16 mouse cellular contexts compared by ENCODE assay signal in the genomic region with DNA sequence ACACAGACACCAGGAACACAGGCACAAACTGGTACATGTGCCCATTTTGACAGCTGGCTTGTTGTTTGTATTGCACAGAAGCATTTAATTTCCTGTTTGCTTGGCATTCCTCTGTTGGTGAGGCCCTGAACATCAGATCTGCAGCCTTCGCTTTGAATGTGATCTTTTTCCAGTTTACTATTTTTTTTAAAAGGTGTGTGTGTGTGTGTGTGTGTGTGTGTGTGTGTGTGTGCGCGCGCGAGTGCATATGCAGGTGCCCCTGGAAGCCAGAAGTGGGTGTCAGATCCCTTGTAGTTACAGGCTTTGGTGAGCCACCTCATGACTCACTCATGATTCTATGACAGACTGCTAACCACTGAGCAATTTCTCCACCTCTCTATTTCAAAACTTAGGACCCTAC. TPM values are rescaled to one million over a fixed set of nuclear protein-coding genes. Genes with fewer than 3 reads are reported as not detected.
"Had no signal": no experiment of that assay in that cellular context is flagged by ENCODE, and none has a peak within 500 bp of the region (broad histone marks: within the 10 kb centered on the region; RNA-seq: fewer than 3 reads in every experiment).

No protein-coding gene starts in this region.

- H3K9me3 ChIP-seq: limb, embryonic 15.5 days; liver, embryonic 12.5 days; midbrain, embryonic 12.5 days; neural tube, embryonic 12.5 days; stomach, embryonic 15.5 days had no signal

- ATAC-seq: liver, embryonic 12.5 days; midbrain, embryonic 16.5 days had no signal

- DNase-seq: kidney, adult 2 months; kidney, postnatal 36 days; layer of hippocampus, adult 9-11 months; layer of hippocampus, postnatal 36 days; thymus, adult 2 months; thymus, postnatal 36 days had no signal

- H3K4me1 ChIP-seq: neural tube, embryonic 12.5 days had no signal

- H3K36me3 ChIP-seq: limb, embryonic 15.5 days; liver, embryonic 12.5 days; midbrain, embryonic 12.5 days; neural tube, embryonic 12.5 days; stomach, embryonic 15.5 days had no signal

- H3K4me3 ChIP-seq: limb, embryonic 15.5 days; liver, embryonic 12.5 days; midbrain, embryonic 12.5 days; myocyte; neural tube, embryonic 12.5 days; stomach, embryonic 15.5 days had no signal

- H3K9ac ChIP-seq: limb, embryonic 15.5 days; liver, embryonic 12.5 days; midbrain, embryonic 12.5 days; neural tube, embryonic 12.5 days; stomach, embryonic 15.5 days had no signal

- H3K27ac ChIP-seq: kidney, postnatal 0 days; limb, embryonic 15.5 days; liver, embryonic 12.5 days; midbrain, embryonic 12.5 days; neural tube, embryonic 12.5 days; stomach, embryonic 15.5 days had no signal

- H3K4me2 ChIP-seq: limb, embryonic 15.5 days; liver, embryonic 12.5 days; midbrain, embryonic 12.5 days; neural tube, embryonic 12.5 days; stomach, embryonic 15.5 days had no signal

- H3K27me3 ChIP-seq: limb, embryonic 15.5 days; midbrain, embryonic 12.5 days; neural tube, embryonic 12.5 days; stomach, embryonic 15.5 days had no signal

RNA-seq across cellular contexts. Expression of a gene that starts 24.4 kb away (rescaled TPM):
- total RNA-seq: layer of hippocampus, adult 18-20 months; layer of hippocampus, postnatal 36 days; neutrophil, adult 5-6 weeks had no signal
- polyA plus RNA-seq: myocyte had no signal
